Mouse (Mus musculus): ENCODE results near the gene Per3.

GRCm38 (mm10) chr4:150996797-150997196, 47.7 kb downstream of the Per3 start, which contains the start of gene Uts2:
- no peak for TF ChIP-seq CEBPB (IDR thresholded peaks at IDR 0.05; ENCODE audit: low read depth)
- no peak for TF ChIP-seq CTCF (IDR thresholded peaks at IDR 0.05; ENCODE audit: control insufficient read depth, insufficient read depth, insufficient read length)
- no peak for TF ChIP-seq MAX (IDR thresholded peaks at IDR 0.05)

All from C2C12 (cell line).